Mouse (Mus musculus): ENCODE measurements at regions not wholly inside any gene's neighbourhood (a gene's known extent, or its start where the extent isn't known, plus 50 kb on each side); places are given as distances from the start of the nearest gene placed in this dataset.
A peak's percentile ranks its signal among the peaks of the same experiment; 100 is the strongest.
"Not testable (repeated sequence)": the region's sequence is repeated elsewhere in the genome, so short reads cannot be mapped to it uniquely, and the experiment has no call there.

DNA sequence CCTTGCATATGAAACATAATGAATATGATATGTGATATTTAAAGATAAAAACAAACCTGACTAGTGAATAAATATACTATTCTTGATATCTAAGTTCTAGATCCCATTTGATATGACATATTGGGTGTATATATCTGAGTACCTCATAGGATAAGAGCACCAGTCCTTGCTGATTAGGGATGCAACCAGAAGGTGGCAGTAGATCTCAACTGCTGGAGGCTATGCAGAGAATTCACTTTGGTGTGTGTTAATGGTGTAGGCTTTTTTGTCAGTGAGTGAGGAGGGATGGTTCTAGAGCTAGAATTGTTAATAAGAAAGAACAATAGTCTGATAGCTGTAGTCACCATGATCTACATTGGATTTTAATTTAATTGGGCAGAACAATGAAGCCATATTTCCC lies 639.6 kb downstream of the Dad1 start:
- Histone ChIP-seq H3K4me3 (ENCODE audit: low read depth, low read length) (no peak overlapping the region), H3K9ac (ENCODE audit: low read depth, poor library complexity, severe bottlenecking) (no peak overlapping the region), H3K36me3 (ENCODE audit: control insufficient read depth, insufficient read depth, low read length, poor library complexity, severe bottlenecking) (no peaks in the 10 kb centered on the region), H3K27me3 (ENCODE audit: control insufficient read depth, insufficient read depth, low read length, poor library complexity, severe bottlenecking) (no peaks in the 10 kb centered on the region), H3K4me1 (ENCODE audit: control insufficient read depth, insufficient read depth, low read length) (no peaks in the 10 kb centered on the region), H3K27ac (ENCODE audit: insufficient read depth, low read length) (no peak overlapping the region), H3K9me3 (replicated peaks; ENCODE audit: control insufficient read depth, insufficient read depth, low read length, poor library complexity, severe bottlenecking) (no peaks in the 10 kb centered on the region)
- TF ChIP-seq EP300 (IDR thresholded peaks at IDR 0.05; ENCODE audit: insufficient read depth, low read depth, low read length) = no peak

DNA sequence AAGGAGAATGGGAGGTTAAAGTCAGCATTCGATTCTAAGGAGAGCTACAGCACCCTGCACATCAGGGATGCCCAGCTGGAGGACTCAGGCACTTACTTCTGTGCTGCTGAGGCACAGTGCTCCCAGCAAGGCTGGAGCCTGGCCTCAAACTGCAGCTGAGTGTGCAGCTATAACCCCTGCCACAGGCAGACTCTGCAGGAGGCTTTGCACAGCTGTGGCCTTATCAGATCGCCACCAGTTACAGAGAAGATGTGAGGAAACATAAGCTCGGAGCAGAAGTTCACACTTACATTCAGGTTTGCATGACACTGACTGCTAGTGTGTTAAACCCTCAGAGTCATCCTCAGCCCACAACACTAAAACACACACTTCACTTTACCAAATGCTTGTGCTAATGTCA lies 654.6 kb downstream of the Dad1 start:
- not testable (repeated sequence) for H3K36me3 ChIP-seq (ENCODE audit: control insufficient read depth, insufficient read depth, low read length, poor library complexity, severe bottlenecking); H3K27ac ChIP-seq (ENCODE audit: insufficient read depth, low read length); H3K9ac ChIP-seq (ENCODE audit: low read depth, poor library complexity, severe bottlenecking); H3K4me3 ChIP-seq (ENCODE audit: low read depth, low read length); H3K27me3 ChIP-seq (ENCODE audit: control insufficient read depth, insufficient read depth, low read length, poor library complexity, severe bottlenecking); H3K4me1 ChIP-seq (ENCODE audit: control insufficient read depth, insufficient read depth, low read length); H3K9me3 ChIP-seq (replicated peaks; ENCODE audit: control insufficient read depth, insufficient read depth, low read length, poor library complexity, severe bottlenecking)

DNA sequence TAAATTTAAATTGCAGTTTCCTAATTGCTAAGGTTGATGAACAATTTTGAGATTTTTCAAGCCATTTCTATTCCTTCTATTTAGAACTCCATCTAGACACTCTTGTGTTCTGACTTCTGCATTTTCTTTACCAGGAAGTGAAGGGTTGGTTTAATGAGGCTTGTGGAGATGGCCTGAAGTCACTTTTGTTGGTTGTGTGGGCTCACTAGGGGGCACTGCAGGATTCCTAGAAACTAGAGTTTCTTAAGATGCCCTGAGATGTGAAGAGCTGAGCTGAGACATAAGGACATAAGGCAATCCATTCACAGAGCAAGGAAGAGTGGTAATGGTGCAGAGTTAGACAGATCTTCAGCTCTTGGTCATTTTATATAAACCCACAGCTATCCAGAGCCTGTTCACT lies 656.6 kb downstream of the Dad1 start:
- not testable (repeated sequence) for H3K4me3 ChIP-seq (ENCODE audit: low read depth, low read length); H3K27ac ChIP-seq (ENCODE audit: insufficient read depth, low read length); H3K9me3 ChIP-seq (replicated peaks; ENCODE audit: control insufficient read depth, insufficient read depth, low read length, poor library complexity, severe bottlenecking); H3K9ac ChIP-seq (ENCODE audit: low read depth, poor library complexity, severe bottlenecking); H3K4me1 ChIP-seq (ENCODE audit: control insufficient read depth, insufficient read depth, low read length); H3K36me3 ChIP-seq (ENCODE audit: control insufficient read depth, insufficient read depth, low read length, poor library complexity, severe bottlenecking); H3K27me3 ChIP-seq (ENCODE audit: control insufficient read depth, insufficient read depth, low read length, poor library complexity, severe bottlenecking)

DNA sequence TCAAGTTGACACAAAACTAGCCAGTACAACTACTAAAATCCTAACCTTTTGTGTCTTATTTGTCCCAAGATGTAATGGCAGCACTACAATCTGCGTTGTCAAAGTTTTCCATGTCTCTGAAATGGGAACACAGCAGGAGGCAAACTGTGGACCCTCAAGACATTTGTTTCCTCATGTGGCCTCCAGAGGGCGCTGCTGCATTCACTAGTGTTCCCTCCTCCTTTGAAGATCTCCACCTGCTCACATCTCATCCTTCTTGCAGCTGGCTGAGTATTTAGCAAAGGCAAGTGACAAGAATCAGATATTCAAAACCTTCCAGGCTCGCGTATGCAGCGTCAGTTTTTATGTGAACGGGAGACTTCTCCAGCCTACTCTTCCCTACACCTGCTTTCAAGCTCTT lies 663.3 kb downstream of the Dad1 start:
- peak; percentile 47 for TF ChIP-seq CTCF (IDR thresholded peaks at IDR 0.05; ENCODE audit: low read depth, low read length)
- not testable (repeated sequence) for H3K27ac ChIP-seq (ENCODE audit: insufficient read depth, low read length); H3K4me3 ChIP-seq (ENCODE audit: low read depth, low read length); H3K9me3 ChIP-seq (replicated peaks; ENCODE audit: control insufficient read depth, insufficient read depth, low read length, poor library complexity, severe bottlenecking); H3K4me1 ChIP-seq (ENCODE audit: control insufficient read depth, insufficient read depth, low read length); H3K9ac ChIP-seq (ENCODE audit: low read depth, poor library complexity, severe bottlenecking); H3K36me3 ChIP-seq (ENCODE audit: control insufficient read depth, insufficient read depth, low read length, poor library complexity, severe bottlenecking); H3K27me3 ChIP-seq (ENCODE audit: control insufficient read depth, insufficient read depth, low read length, poor library complexity, severe bottlenecking)

DNA sequence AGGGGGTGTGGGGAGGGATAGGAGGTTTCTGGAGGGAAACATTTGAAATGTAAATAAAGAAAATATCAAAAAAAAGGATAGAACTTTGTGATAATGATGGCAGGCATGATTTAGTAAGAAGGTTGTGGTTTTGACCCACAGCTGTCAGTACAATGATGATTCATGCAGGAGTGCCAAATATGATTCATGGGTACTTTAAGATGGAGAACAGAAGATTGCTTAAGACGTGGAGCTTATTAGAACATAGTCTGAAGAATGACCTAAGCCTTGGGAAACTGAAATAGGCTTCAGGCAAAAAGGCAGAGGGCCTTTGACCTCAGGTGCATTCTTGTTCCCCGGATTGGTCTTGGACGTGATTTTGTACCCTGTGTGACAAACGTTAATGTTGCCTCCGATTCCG lies 671.4 kb downstream of the Dad1 start:
- not testable (repeated sequence) for H3K4me1 ChIP-seq (ENCODE audit: control insufficient read depth, insufficient read depth, low read length); H3K9me3 ChIP-seq (replicated peaks; ENCODE audit: control insufficient read depth, insufficient read depth, low read length, poor library complexity, severe bottlenecking); H3K9ac ChIP-seq (ENCODE audit: low read depth, poor library complexity, severe bottlenecking); H3K27ac ChIP-seq (ENCODE audit: insufficient read depth, low read length); H3K27me3 ChIP-seq (ENCODE audit: control insufficient read depth, insufficient read depth, low read length, poor library complexity, severe bottlenecking); H3K36me3 ChIP-seq (ENCODE audit: control insufficient read depth, insufficient read depth, low read length, poor library complexity, severe bottlenecking); H3K4me3 ChIP-seq (ENCODE audit: low read depth, low read length)

DNA sequence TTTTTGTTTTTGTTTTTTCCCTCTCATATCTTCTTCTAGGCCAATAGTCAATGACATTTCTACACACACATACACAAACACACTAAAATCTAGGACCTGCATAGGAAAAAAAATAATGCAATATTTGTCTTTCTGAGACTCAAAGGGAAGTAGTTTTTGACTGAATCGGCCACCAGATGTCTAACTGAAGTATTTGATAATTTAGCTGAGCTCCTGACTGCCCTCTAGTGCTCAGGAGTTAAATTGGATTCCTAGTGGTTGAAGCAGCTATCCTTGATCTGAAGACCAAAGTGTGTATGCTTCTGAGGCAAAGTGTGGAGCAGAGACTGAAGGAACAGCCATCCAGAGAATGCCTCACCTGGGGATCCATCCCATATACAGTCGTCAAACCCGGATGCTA lies 672.2 kb downstream of the Dad1 start:
- H3K4me3 ChIP-seq (ENCODE audit: low read depth, low read length); H3K9me3 ChIP-seq (replicated peaks; ENCODE audit: control insufficient read depth, insufficient read depth, low read length, poor library complexity, severe bottlenecking); H3K27me3 ChIP-seq (ENCODE audit: control insufficient read depth, insufficient read depth, low read length, poor library complexity, severe bottlenecking); H3K36me3 ChIP-seq (ENCODE audit: control insufficient read depth, insufficient read depth, low read length, poor library complexity, severe bottlenecking); H3K4me1 ChIP-seq (ENCODE audit: control insufficient read depth, insufficient read depth, low read length); H3K9ac ChIP-seq (ENCODE audit: low read depth, poor library complexity, severe bottlenecking); H3K27ac ChIP-seq (ENCODE audit: insufficient read depth, low read length): not testable (repeated sequence)

DNA sequence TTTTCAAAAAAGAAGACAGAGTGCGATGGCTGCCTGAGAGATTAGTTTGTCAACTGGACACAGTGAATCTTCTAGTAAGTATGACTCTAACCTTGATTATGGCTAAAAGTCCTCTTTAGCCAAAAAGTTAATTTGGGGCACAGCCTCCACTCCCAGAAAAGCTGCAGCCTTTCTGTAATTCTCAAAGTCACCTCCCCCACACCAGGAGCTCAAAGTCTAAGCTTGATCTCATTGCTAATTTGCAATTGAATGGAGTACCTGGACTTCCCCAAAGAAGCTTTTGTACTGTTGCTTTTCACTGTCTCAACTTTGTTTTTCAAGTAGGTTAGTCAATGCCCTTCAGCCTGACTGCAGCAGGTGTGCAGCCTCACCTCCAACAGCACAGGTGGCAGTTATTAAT lies 677.0 kb downstream of the Dad1 start:
- H3K4me3 ChIP-seq (ENCODE audit: low read depth, low read length); H3K27me3 ChIP-seq (ENCODE audit: control insufficient read depth, insufficient read depth, low read length, poor library complexity, severe bottlenecking); H3K4me1 ChIP-seq (ENCODE audit: control insufficient read depth, insufficient read depth, low read length); H3K36me3 ChIP-seq (ENCODE audit: control insufficient read depth, insufficient read depth, low read length, poor library complexity, severe bottlenecking); H3K9ac ChIP-seq (ENCODE audit: low read depth, poor library complexity, severe bottlenecking): not testable (repeated sequence)
- Histone ChIP-seq H3K9me3 (replicated peaks; ENCODE audit: control insufficient read depth, insufficient read depth, low read length, poor library complexity, severe bottlenecking) (peaks cover 32% of the 10 kb centered on the region), H3K27ac (ENCODE audit: insufficient read depth, low read length) (peak overlapping the region; percentile 93)
- TF ChIP-seq EP300 (IDR thresholded peaks at IDR 0.05; ENCODE audit: insufficient read depth, low read depth, low read length) = 0 out of 2 replicates have a peak, but pooled peaks have one; percentile 33

DNA sequence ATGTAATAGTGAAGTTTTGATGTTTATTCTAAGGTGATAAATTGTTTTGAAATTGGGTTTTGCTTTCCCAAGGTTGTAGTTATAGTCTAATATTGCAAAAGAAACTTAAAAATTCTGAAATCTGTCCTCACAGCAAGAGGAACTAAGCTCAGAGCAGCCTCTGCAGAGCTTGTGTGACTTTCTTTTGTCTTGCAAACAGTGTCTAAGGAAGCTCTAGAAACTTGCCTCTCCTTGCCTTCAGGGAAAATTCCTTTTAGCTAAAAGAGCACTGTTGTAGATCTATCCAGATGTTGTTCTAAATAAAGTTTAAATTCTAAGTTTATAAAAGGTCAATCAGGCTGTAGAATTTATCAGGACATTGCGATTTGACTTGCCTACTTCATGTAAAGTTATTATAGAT lies 681.2 kb downstream of the Dad1 start:
- H3K9me3 ChIP-seq (replicated peaks; ENCODE audit: control insufficient read depth, insufficient read depth, low read length, poor library complexity, severe bottlenecking) = peaks cover 33% of the 10 kb centered on the region
- H3K36me3 ChIP-seq (ENCODE audit: control insufficient read depth, insufficient read depth, low read length, poor library complexity, severe bottlenecking); H3K4me1 ChIP-seq (ENCODE audit: control insufficient read depth, insufficient read depth, low read length); H3K27ac ChIP-seq (ENCODE audit: insufficient read depth, low read length); H3K27me3 ChIP-seq (ENCODE audit: control insufficient read depth, insufficient read depth, low read length, poor library complexity, severe bottlenecking); H3K9ac ChIP-seq (ENCODE audit: low read depth, poor library complexity, severe bottlenecking); H3K4me3 ChIP-seq (ENCODE audit: low read depth, low read length): not testable (repeated sequence)
